Mouse (Mus musculus): ENCODE measurements around the gene Metap1d.
A peak's percentile ranks its signal among the peaks of the same experiment; 100 is the strongest.

The Metap1d gene

DNA sequence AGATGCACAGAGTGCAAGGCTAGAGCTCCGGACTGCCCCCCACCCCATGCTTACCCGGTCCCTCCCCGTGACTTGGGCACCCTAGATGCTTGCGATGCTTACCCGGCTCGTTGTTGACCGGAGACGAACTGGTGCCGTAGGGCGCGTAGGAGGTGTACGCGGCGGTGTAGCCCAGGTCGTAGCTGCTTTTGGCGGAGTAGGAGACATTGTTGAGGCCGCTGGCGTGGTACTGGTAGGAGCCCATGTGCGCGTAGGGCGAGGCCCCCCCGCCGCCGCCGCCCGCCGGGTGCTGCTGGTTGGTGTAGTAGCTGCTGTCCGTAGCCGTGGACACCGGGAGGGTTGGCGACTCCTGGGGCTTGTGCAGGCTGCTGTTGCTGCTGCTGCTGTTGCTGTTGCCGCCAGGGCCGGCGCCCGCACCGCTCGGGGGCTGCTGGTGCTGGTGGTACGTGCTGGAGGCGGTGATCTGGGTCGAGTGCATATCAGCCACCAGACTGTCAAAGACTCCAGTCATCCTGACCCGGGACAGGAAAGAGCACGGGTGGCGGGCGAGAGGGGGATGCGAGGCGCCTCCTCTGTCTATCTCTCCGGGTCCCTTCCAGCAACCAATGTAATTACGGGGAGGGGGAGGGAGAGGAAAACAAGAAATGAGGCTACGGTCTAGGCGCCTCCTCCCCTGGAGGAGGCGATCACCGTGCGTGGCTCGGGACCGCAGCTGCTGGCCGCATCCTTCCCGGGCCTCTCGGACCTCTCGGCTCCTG lies 93.0 kb downstream of the Metap1d start:
- no peak for DNase-seq

DNA sequence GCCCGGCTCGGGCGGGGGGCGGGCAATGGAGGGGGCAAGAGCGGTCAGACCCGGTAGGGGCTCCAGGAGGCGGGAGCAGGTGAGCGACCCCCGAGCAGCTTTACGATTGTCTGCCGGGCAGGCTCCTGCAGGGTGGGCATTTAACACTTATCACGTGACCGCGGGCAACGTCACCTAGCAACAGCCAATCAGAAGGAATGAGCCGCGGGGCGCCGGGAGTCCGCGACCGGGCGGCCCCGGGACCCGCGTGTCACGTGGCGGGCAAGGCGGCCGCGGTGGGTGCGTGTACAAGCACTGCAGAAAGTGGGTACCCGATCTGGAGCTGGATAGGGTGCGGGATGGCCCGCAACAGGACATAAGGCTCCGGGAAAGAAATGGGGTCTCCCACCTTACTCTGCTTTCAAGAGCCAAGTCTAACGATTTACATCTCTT lies 93.6 kb downstream of the Metap1d start, which contains the start of gene Dlx2:
Gene Dlx2, minus strand, starts transcription at position 115 of the 432 bp plus-strand sequence.
- DNase-seq = no peak

DNA sequence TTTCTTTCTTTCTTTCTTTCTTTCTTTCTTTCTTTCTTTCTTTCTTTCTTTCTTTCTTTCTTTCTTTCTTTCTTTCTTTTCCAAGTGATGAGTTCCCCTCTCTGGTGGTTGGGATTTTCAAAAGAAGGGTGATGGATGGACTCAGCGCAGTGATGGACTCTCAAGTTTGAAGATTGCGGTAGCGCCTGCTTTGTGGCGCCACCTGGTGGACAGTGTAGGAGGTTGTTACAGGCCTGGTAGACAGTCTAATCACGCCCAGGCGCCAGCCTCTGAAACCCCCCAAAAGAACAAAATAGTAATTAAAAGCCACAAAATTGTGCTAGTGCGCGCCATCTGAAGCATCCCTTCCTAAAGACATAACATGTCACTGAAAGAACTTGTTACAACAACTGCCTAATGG lies 94.8 kb downstream of the Metap1d start:
- peak; percentile 35 to 73 for DNase-seq

DNA sequence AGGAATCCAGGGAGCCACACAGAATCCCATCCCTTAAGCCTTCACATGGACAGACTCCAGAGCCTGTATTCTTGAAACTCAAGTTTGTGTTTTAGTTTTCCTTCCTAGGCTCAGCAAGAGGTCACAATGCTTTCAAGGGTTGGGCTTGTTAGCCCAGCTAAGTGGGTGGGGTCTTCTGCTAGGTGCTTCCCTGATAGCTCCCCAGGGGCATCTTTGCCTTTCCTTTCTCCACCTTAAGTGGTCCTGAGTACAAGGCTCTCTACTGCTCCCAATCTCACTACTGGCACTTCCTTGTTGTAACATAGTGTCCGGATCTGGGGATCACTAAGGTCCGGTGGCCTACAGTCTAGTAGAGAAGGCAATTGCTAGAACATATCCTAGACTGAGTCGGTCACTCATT lies 97.3 kb downstream of the Metap1d start:
- DNase-seq = no peak

DNA sequence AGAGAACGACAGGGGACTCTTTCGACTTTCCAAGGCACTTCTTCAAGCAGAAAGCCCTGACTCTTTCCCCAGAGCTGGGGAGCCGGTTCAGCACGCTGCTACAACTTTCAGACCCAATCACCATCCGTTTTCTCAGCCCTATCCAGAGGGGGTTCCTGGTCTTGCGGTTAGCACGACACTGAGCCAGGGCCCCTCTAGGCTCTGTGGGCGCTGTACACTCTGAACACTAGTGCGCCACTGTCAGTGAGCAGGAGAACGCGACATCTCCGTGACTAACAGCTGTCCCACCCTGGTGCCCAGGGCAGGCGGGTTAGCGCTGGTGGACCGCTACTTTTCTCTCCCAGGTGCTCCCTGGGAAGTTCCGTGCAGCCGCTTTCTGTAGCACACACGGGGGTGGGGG lies 98.6 kb downstream of the Metap1d start:
- no peak for DNase-seq

DNA sequence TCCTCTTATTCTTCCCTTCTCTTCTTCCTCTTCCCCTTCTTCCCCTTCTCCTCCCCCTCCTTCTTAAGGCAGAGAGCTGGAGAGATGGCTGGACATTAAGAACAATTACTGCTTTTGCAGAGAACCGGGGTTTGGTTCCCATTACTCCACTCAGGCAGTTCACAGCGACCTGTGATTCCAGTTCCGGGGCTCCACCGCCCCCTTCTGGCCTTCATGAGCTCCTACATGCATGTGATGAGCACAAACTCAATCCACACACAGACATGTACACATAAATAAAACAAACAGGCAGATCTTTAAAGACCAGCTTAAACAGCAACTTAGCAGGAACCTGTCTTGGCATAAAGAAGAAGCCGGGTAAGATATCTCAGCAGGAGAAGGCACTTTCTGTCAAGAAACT lies 103.0 kb downstream of the Metap1d start:
- no peak for DNase-seq

DNA sequence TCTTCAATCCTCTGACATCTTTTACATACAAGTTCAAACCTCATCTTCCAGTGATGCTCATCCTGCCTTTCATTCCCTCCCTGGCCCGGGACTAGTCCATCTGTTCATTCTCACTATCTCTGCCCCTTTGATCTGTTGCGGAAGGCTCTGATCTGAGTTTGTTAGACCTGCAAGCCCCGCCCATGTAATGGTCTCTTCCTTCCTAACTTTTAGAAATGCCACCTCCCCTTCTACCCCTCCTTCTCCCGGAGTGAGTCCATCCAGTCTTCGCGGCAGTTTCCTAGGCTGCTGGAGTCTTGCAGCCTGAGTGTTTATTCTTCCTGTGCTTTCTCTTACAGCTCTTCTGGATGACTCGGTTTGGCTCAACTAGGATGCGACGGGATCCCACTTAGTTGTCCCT lies 113.4 kb downstream of the Metap1d start:
- DNase-seq = no peak

DNA sequence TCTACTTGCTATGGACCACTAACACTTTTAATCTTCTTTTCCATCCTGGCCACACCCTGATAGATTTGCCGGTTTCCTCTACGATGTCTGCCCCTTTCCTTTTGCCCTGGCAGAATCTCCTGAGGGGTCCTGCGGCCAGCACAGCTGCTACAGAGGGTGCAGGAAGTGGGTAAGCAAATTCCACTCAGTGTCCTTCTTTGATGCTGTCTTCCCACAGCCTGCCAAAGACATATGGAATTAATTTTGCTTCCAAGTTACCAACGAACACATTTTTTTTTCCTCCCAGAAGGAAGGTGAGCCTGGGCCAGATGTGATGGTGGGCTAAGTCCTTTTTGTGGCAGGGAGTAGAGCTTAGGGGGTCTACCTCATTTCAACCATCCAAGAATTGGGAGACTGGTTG lies 120.7 kb downstream of the Metap1d start:
- no peak for DNase-seq
